Mouse (Mus musculus) liver, embryonic 15.5 days (tissue): ENCODE measurements around the gene Slc17a8. TPM values are rescaled to one million over a fixed set of nuclear protein-coding genes. Genes with fewer than 3 reads are reported as not detected.

Source experiments
- ATAC-seq: fragments of 200-750 bp; cut with Nextera tagmentation; 2 replicates; pipeline ENCODE4 v1.8.0; 2017; ENCODE audit warnings: moderate number of reproducible peaks, mild to moderate bottlenecking, moderate library complexity; ENCODE audit not compliant: insufficient read depth
- H3K27ac ChIP-seq: fragments of 300-500 bp; sonication (generic); replicated peaks from 2 replicates; pipeline ENCODE4 v1.5.1; 2015; ENCODE audit warnings: mild to moderate bottlenecking, inconsistent platforms
- H3K27me3 ChIP-seq: fragments of 300-500 bp; sonication (generic); 2 replicates; pipeline ENCODE4 v1.6.1; 2015; ENCODE audit warnings: mild to moderate bottlenecking, inconsistent platforms
- H3K36me3 ChIP-seq: fragments of 300-500 bp; sonication (generic); replicated peaks from 2 replicates; pipeline ENCODE4 v1.6.1; 2015; ENCODE audit warnings: moderate library complexity, mild to moderate bottlenecking, inconsistent platforms
- H3K4me1 ChIP-seq: fragments of 300-500 bp; sonication (generic); replicated peaks from 2 replicates; pipeline ENCODE4 v1.6.1; 2015; ENCODE audit warnings: inconsistent platforms
- H3K4me2 ChIP-seq: fragments of 300-500 bp; sonication (generic); 2 replicates; pipeline ENCODE4 v1.6.1; 2015; ENCODE audit warnings: moderate library complexity, mild to moderate bottlenecking, inconsistent platforms
- H3K4me3 ChIP-seq: fragments of 300-500 bp; sonication (generic); replicated peaks from 2 replicates; pipeline ENCODE4 v1.5.1; 2015; ENCODE audit warnings: mild to moderate bottlenecking, inconsistent platforms
- H3K9ac ChIP-seq: fragments of 300-500 bp; sonication (generic); 2 replicates; pipeline ENCODE4 v1.6.1; 2015; ENCODE audit warnings: moderate library complexity, mild to moderate bottlenecking, inconsistent platforms
- H3K9me3 ChIP-seq: fragments of 300-500 bp; sonication (generic); replicated peaks from 2 replicates; pipeline ENCODE4 v1.6.1; 2016; ENCODE audit warnings: inconsistent platforms
- WGBS: fragments of 180-500 bp; shearing (Covaris S2); methylation state at CpG from one replicate; pipeline ENCODE4 v1.1.7; 2015; ENCODE audit warnings: mixed read lengths; ENCODE audit not compliant: insufficient replicate concordance; 5-methylcytosine and 5-hydroxymethylcytosine counted together
- polyA plus RNA-seq: library from polyadenylated mRNA; unstranded; fragments of >200 nt; fragmentation: Nextera tagmentation; extraction: Ambion mirVana; gene quantifications from 2 replicates; pipeline ENCODE4 v1.2.1, GENCODE M21; 2015

Slc17a8 gene
- polyA plus RNA-seq, 1 experiment from 2014 or later, result 0.02 TPM

- H3K4me2 ChIP-seq, result no peak overlapping the region
- H3K36me3 ChIP-seq, result no peaks in the 10 kb centered on the region
- H3K27me3 ChIP-seq, result no peaks in the 10 kb centered on the region
- no peaks in the 10 kb centered on the region for H3K9me3 ChIP-seq
- H3K9ac ChIP-seq, result no peak overlapping the region
- no peaks in the 10 kb centered on the region; the same call in 1 of the 2 replicates for H3K4me1 ChIP-seq
- 65% methylated on average over 5 of the region's 5 CpGs for WGBS
- ATAC-seq, result no peak
- no peak overlapping the region for H3K27ac ChIP-seq
- no peak overlapping the region for H3K4me3 ChIP-seq
Measured at GRCm38 (mm10) chr10:89531194-89531634, 89.8 kb downstream of the Slc17a8 start.

DNA sequence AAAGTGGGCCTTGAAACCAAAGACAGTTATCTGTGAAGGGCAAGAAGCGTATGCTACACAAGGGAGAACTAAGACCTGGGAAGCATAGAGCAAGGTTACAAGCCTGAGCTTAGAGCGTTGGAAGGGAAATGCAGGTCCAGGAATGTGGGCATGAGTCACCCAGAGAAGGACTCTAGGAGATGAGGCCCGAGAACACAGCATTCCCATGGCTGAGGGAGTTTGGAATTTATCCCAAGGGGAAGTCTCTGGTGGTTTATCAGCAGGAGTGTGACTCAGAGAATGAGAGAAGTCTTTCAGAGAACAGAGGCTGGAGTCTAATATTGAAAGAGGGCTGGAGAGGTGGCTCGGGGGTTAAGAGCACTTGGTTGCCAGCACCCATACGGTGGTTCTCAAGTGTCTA is 94.0 kb downstream of the Slc17a8 start:
- H3K4me1 ChIP-seq, result no peaks in the 10 kb centered on the region; the same call in 1 of the 2 replicates
- H3K9me3 ChIP-seq, result no peaks in the 10 kb centered on the region
- H3K36me3 ChIP-seq, result no peaks in the 10 kb centered on the region
- whole genome bisulfite sequencing, result 61% methylated on average over 5 of the region's 5 CpGs
- no peak overlapping the region for H3K4me2 ChIP-seq
- ATAC-seq, result no peak
- H3K9ac ChIP-seq, result no peak overlapping the region
- H3K27me3 ChIP-seq, result no peaks in the 10 kb centered on the region
- no peak overlapping the region for H3K4me3 ChIP-seq
- no peak overlapping the region for H3K27ac ChIP-seq

GRCm38 (mm10) chr10:89525823-89526222 is 95.2 kb downstream of the Slc17a8 start:
- Histone ChIP-seq H3K27me3 (no peaks in the 10 kb centered on the region), H3K27ac (no peak overlapping the region), H3K9ac (no peak overlapping the region), H3K4me2 (no peak overlapping the region), H3K36me3 (no peaks in the 10 kb centered on the region), H3K9me3 (no peaks in the 10 kb centered on the region), H3K4me1 (no peaks in the 10 kb centered on the region), H3K4me3 (no peak overlapping the region)
- 70% methylated on average over 2 of the region's 2 CpGs for WGBS
- no peak for ATAC-seq

Other genes starting within 250 kb of the Slc17a8 start
- gene Gas2l3, start 177.3 kb downstream of the Slc17a8 start, polyA plus RNA-seq, result 5.2 TPM in 2 replicates
- 5.4 and 6.2 TPM in 2 replicates for gene Nr1h4, start 87.7 kb downstream of the Slc17a8 start, polyA plus RNA-seq
- gene Scyl2, start 65.0 kb upstream of the Slc17a8 start, polyA plus RNA-seq, result 3.6 and 4.0 TPM in 2 replicates
- gene Actr6, start 111.0 kb upstream of the Slc17a8 start, polyA plus RNA-seq, result 13.0 and 14.1 TPM in 2 replicates
- 9.4 and 11.1 TPM in 2 replicates for gene Uhrf1bp1l, start 123.7 kb upstream of the Slc17a8 start, polyA plus RNA-seq